Mouse (Mus musculus): ENCODE measurements around the gene Grn.

Grn gene

DNA sequence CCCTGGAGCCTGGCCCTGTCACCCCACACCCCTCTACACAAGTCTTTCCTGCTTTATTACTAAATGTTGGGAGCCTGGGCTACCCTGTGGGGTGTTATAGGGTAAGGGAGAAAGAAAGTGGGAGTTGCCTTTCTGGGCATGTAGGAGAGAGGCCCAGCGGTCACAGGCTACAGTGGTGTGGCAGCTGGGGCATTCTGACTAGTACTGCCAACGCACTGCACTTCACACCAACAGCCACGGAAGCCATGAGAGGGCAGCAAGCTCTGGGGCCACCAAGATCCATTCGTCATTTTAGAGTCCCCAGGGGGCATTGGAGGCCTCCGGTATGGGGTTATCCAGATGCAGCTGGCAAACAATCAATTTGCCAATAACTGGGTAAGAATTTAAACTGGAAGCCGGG, 12.0 kb downstream of the Grn start:
- DNase-seq (ENCODE audit: low spot score in 2 of 2) = no peak

- no peak for DNase-seq (ENCODE audit: low spot score in 2 of 2)
Observed at GRCm38 (mm10) chr11:102443740-102444139, 13.6 kb downstream of the Grn start.

GRCm38 (mm10) chr11:102444321-102444720, 14.2 kb downstream of the Grn start:
- DNase-seq (ENCODE audit: low spot score in 2 of 2) = no peak

DNA sequence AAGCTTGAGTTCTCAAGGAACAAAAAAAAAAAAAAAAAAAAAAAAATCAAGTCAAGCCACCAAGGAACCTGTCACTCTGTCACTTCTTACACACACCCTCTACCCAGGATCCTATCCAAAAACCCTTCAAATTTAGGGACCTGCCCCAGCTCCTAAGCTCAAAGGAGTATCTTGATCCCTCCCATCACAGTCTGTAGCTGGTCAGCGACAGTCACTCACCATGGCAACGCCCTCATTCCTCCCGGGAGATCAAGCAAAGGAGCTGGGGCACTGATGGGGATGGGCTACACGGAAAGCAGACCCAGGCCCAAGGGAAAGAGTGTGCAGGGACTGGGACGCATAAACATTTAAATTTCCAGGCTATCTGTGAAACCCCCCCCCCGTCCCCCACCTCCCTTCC, 14.7 kb downstream of the Grn start:
- no peak for DNase-seq (ENCODE audit: low spot score in 2 of 2)

- DNase-seq (ENCODE audit: low spot score in 2 of 2) = no peak
Observed at GRCm38 (mm10) chr11:102445264-102445890, 15.3 kb downstream of the Grn start.

- no peak for DNase-seq (ENCODE audit: low spot score in 2 of 2)
Observed at GRCm38 (mm10) chr11:102445891-102446361, 15.8 kb downstream of the Grn start.

GRCm38 (mm10) chr11:102446581-102447461, 16.7 kb downstream of the Grn start:
- no peak for DNase-seq (ENCODE audit: low spot score in 2 of 2)

GRCm38 (mm10) chr11:102447497-102447896, 17.4 kb downstream of the Grn start, which contains the start of gene Fam171a2:
Fam171a2 (minus strand) TSS chr11:102447682.
- DNase-seq (ENCODE audit: low spot score in 2 of 2) = peak; percentile 52 to 70

DNA sequence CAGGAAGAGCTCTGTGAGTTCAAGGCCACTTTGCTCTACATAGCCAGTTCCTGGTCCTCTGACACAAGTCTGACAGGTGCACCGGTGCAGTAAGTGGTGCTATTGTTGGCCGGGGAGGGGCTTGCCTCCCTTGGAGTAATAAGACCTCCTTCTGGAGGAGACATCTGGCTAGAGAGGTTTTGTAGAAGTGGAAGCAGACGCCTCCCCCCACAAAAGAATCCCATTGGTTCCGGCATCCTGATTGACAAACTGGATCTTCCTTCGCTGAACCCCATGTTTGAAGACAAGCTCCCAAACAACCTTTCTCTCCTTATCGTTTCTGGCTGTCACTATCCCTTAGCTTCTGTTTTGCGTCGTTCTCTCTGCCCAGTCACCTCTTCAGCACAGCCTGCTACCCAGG, 18.2 kb downstream of the Grn start:
- DNase-seq (ENCODE audit: low spot score in 2 of 2) = no peak

- DNase-seq (ENCODE audit: low spot score in 2 of 2) = no peak
Observed at GRCm38 (mm10) chr11:102449043-102450008, 19.2 kb downstream of the Grn start.

DNA sequence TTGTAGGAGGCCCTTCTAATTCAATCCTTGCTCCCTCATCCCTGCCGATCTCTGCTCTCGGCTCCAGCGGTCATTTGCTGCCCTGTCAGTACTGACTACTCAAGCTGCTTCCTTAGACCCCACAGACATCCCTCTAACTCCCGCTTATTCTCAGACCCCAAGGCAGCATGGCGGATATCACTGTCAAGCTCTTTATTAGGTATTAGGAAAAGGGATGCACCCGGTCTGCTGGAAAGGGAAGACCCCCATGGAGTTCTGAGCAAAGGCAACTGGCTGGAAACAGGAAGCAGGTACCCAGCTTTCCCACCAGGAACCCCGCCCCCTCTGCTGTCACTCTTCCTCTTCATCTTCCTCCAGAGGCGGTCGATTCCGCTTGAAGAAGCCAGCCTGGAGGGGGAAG, 23.0 kb downstream of the Grn start:
- no peak for DNase-seq (ENCODE audit: low spot score in 2 of 2)

- peak; percentile 22 to 42 for DNase-seq (ENCODE audit: low spot score in 2 of 2)
Observed at GRCm38 (mm10) chr11:102455740-102456396, 25.8 kb downstream of the Grn start.

DNA sequence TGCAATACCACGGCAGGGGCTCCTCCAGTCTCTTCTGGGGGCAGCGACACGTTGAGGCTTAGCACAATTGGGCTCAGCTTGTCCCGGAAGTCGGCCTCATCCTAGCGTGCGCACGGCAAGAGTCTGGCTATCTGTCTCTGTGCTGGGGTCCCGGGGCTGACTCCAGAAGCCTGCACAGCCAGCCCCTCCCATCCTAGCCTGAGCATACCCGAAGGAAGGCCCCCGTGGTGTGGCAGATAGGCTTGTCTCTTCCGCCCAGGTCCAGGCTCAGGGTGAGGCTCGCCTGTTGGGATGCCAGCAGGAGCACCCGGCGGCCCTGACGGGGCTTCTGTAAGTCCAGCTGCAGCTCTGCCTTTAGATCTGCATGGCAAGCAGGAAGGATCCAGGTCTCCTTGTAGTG, 30.4 kb downstream of the Grn start:
- no peak for DNase-seq (ENCODE audit: low spot score in 2 of 2)

GRCm38 (mm10) chr11:102461764-102462163, 31.6 kb downstream of the Grn start:
- DNase-seq (ENCODE audit: low spot score in 2 of 2) = no peak

DNA sequence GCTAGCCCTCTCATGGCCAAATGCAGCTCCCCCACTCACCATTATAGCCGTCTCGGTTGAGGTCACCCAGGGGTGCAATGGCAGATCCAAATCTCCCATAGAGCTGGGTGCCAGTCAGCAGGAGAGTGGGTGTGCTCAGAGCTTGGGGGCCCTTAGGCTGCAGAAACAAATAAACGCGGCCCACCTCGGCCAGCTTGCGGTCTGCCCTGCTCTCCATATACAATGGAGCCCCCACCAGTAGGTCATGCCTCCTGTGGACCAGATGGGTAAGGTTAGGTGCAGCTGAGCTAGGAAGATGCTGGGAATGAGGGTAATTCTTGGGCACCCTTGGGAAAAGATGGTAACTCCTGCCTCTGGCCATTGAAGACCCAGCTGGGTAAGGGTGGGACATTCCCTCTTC, 34.8 kb downstream of the Grn start:
- DNase-seq (ENCODE audit: low spot score in 2 of 2) = no peak

DNA sequence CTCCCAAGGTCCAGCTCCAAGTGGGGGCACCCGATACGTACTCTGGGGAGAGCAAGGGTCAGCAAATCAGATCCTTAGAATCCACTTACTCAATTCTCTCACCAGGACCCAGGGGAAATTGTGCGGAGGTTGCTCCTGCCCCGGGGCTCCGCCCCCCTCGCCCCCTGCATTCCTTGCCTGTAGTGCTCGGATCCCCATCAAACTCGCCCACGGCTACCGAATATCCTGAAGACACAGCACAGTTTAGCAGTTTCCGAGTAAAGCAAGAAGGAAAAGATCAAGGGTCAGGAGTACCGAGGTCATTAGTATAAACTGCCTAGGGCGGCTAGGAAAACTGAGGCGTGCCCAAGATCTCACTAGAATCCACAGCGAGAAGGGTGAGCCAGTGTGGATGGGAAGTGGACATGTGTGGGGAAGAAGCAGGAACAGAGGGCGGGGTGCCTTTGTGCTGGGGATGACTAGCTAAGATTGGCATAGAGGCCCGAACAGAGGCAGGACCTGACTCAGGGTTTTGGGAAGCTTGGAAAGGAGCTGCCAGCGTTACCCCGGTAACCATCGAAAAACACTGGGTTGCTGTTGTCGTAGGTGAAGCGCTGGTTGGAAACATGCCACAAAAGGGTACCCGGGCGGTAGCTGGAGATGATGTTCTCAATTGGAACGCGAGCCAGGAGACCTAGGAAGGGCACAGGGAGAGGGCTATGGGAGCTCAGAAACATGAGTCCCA, 35.8 kb downstream of the Grn start:
- DNase-seq (ENCODE audit: low spot score in 2 of 2) = no peak

GRCm38 (mm10) chr11:102467041-102467631, 37.0 kb downstream of the Grn start:
- peak; percentile 90 to 94 for DNase-seq (ENCODE audit: low spot score in 2 of 2)

- peak in 1 of 2 experiments; percentile 21 for DNase-seq (ENCODE audit: low spot score in 2 of 2)
Observed at GRCm38 (mm10) chr11:102469648-102470357, 39.7 kb downstream of the Grn start, which contains the start of gene Itga2b. Itga2b (minus strand) TSS chr11:102470122.

GRCm38 (mm10) chr11:102475027-102475426, 44.9 kb downstream of the Grn start:
- no peak for DNase-seq (ENCODE audit: low spot score in 2 of 2)
